Mouse (Mus musculus): Measurements from ENCODE around the gene Fanci.

DNA sequence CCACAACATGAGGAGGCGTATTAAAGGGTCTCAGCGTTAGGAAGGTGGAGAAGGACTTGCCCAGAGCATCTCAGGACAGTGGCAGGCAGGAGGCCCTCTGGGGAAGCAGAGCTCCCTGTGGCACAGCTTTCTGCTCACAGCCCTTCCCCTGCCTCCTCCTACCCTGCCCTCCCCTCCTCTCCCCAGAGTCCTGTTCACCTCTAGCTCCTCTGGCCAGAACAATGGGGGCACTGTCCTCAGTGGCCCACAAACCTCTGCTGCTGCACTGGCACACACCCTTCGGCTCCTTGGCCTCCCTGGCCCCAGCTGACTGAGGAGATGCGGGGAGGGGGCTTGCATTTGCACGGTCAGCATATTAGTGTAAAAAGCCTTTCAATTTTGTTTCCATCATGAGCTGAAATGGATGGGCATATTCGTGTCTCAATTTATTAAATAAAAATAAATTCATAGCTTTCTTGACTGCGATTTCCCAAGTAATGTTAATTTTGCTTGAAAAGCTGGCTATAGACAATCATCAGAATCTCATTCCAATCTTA is 3.0 kb upstream of the Fanci start:
- TF ChIP-seq FLI1 (IDR thresholded peaks at IDR 0.05; ENCODE audit: low read length), result no peak
- no peak for TF ChIP-seq GATA1 (IDR thresholded peaks at IDR 0.05; ENCODE audit: borderline replicate concordance, low read length)

All from megakaryocyte, embryonic 14.5 days (primary cell).